Mouse (Mus musculus) forebrain, postnatal 0 days (tissue): Measurements from ENCODE around the gene Nrbp1. TPM values are rescaled to one million over a fixed set of nuclear protein-coding genes. Genes with fewer than 3 reads are reported as not detected.

Source experiments
- ATAC-seq: fragments of 200-750 bp; cut with Nextera tagmentation; 2 replicates; pipeline ENCODE4 v1.8.0; 2017; ENCODE audit warnings: mild to moderate bottlenecking, moderate library complexity
- DNase-seq: peaks from one replicate; pipeline ENCODE4 v3.0.0-alpha.2; 2015
- H3K27ac ChIP-seq: fragments of 300-500 bp; sonication (generic); 2 replicates; pipeline ENCODE4 v1.5.1; 2014; ENCODE audit warnings: low read depth, mild to moderate bottlenecking, antibody characterized with exemption, low read length, moderate library complexity, mixed read lengths
- H3K27me3 ChIP-seq: fragments of 300-500 bp; sonication (generic); 2 replicates; pipeline ENCODE4 v1.6.1; 2014; ENCODE audit warnings: mild to moderate bottlenecking, low read length, mixed read lengths; ENCODE audit not compliant: insufficient read depth
- H3K36me3 ChIP-seq: fragments of 300-500 bp; sonication (generic); 2 replicates; pipeline ENCODE4 v1.6.1; 2014; ENCODE audit warnings: mild to moderate bottlenecking, moderate library complexity; ENCODE audit not compliant: insufficient read depth
- H3K4me1 ChIP-seq: fragments of 300-500 bp; sonication (generic); 2 replicates; pipeline ENCODE4 v1.6.1; 2014; ENCODE audit warnings: antibody characterized with exemption; ENCODE audit not compliant: insufficient read depth
- H3K4me2 ChIP-seq: fragments of 300-500 bp; sonication (generic); 2 replicates; pipeline ENCODE4 v1.6.1; 2014; ENCODE audit warnings: low read depth, mild to moderate bottlenecking, moderate library complexity
- H3K4me3 ChIP-seq: fragments of 300-500 bp; sonication (generic); 2 replicates; pipeline ENCODE4 v1.5.1; 2014; ENCODE audit warnings: low read depth, low read length, mixed read lengths
- H3K9ac ChIP-seq: fragments of 300-500 bp; sonication (generic); 2 replicates; pipeline ENCODE4 v1.6.1; 2014; ENCODE audit warnings: mild to moderate bottlenecking
- H3K9me3 ChIP-seq: fragments of 300-500 bp; sonication (generic); 2 replicates; pipeline ENCODE4 v1.6.1; 2016; ENCODE audit warnings: low read length
- CTCF ChIP-seq: sonication (generic); IDR thresholded peaks from 2 replicates; pipeline ENCODE4 v1.5.1; 2016; ENCODE audit warnings: antibody characterized with exemption, control low read depth, low read depth
- WGBS: fragments of 180-500 bp; shearing (Covaris S2); extraction: QIAGEN DNeasy Blood & Tissue Kit; methylation state at CpG from one replicate; pipeline ENCODE4 v1.1.7; 2014; 5-methylcytosine and 5-hydroxymethylcytosine counted together
- polyA plus RNA-seq: library from polyadenylated mRNA; unstranded; fragments of >200 nt; fragmentation: Nextera tagmentation; extraction: Ambion mirVana; gene quantifications from 2 replicates; pipeline ENCODE4 v1.2.1, GENCODE M21; 2015
- total RNA-seq: library from RNA; depleted of rRNA; stranded (reverse); fragments of >200 nt; gene quantifications from 2 replicates; pipeline ENCODE4 v1.2.3, GENCODE M21; 2014

The Nrbp1 gene
- total and polyA plus RNA-seq, 2 experiments from 2014 or later, result 106 to 133 TPM

DNA sequence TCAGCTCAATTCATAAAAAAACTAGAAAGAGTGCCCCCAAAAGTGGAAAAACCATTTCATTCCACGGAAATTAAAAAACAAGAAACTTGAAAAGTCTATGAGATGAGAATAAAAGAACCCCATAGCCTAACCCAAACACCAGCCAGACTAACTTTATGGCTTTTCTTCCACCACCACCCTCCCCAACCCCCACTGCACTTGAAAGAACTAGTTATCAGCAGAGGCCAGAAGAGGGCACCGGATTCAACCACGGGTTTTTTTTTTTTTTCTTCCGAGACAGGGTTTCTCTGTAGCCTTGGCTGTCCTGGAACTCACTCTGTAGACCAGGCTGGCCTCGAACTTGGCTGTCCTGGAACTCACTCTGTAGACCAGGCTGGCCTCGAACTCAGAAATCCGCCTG lies 22.4 kb upstream of the Nrbp1 start:
- ATAC-seq, result no peak
- Histone ChIP-seq H3K4me3 (no peak overlapping the region), H3K36me3 (no peaks in the 10 kb centered on the region), H3K27ac (no peak overlapping the region), H3K4me2 (no peak overlapping the region), H3K9me3 (no peaks in the 10 kb centered on the region), H3K4me1 (peaks cover 4% of the 10 kb centered on the region; the same call in 1 of the 2 replicates), H3K9ac (no peak overlapping the region), H3K27me3 (no peaks in the 10 kb centered on the region)
- WGBS, result 74% methylated on average over 7 of the region's 7 CpGs
- DNase-seq, result no peak
- no peak for TF ChIP-seq CTCF

DNA sequence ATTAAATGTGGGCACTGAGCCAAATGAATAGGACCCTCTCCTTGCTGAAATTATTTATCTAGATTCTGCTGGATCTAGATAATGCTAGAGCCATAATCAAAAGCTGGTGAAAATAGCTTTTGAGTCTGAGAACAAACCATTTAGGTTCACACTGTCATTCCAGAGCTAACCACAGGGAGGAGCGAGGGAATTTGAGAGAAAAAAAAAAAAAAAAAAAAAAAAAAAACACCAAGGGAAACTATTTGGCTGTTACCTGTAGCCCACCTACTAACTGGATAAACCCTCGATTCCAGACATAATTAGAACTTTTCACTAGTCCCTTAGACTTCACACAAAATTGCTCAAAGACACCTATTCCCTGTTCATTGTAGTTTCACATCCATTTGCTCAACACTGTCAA lies 21.6 kb upstream of the Nrbp1 start:
- 0 out of 2 replicates have a peak overlapping the region, but pooled peaks have one; percentile 18 for H3K9ac ChIP-seq
- WGBS, result 3% methylated on average over 2 of the region's 2 CpGs
- peak overlapping the region; percentile 79 for H3K4me2 ChIP-seq
- peak; percentile 59 for DNase-seq
- H3K27ac ChIP-seq, result peak overlapping the region; percentile 36; the same call in 1 of the 2 replicates
- no peaks in the 10 kb centered on the region for H3K9me3 ChIP-seq
- H3K27me3 ChIP-seq, result no peaks in the 10 kb centered on the region
- H3K4me3 ChIP-seq, result peak overlapping the region; percentile 100
- no peak for ATAC-seq
- no peaks in the 10 kb centered on the region for H3K36me3 ChIP-seq
- peaks cover 4% of the 10 kb centered on the region; the same call in 1 of the 2 replicates for H3K4me1 ChIP-seq
- TF ChIP-seq CTCF, result peak; percentile 52

DNA sequence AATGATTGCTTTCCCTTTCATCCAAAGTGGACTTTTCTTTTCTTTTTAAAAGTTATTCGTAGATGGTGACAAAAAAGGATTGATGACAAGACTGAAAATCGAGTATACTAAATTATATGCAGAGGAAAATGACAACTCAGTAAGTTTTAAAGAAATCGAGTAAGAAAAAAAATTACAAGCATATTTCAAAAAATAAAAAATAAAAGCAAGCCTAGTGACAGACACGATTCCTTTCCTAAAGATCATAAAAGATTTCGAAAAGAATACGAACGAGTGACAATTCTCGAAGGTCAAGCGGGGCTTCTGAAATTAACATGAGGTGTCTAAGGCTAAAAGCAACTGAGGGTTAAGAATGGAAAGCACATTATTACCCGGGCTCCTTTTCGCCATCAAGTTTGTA lies 21.2 kb upstream of the Nrbp1 start:
- Histone ChIP-seq H3K4me3 (peak overlapping the region; percentile 100), H3K4me1 (peaks cover 4% of the 10 kb centered on the region; the same call in 1 of the 2 replicates), H3K36me3 (no peaks in the 10 kb centered on the region), H3K9me3 (no peaks in the 10 kb centered on the region), H3K9ac (peak overlapping the region; percentile 92), H3K27me3 (no peaks in the 10 kb centered on the region), H3K4me2 (peak overlapping the region; percentile 79), H3K27ac (peak overlapping the region; percentile 97)
- no peak for ATAC-seq
- DNase-seq, result no peak
- 2% methylated on average over 11 of the region's 11 CpGs for WGBS
- TF ChIP-seq CTCF, result no peak

DNA sequence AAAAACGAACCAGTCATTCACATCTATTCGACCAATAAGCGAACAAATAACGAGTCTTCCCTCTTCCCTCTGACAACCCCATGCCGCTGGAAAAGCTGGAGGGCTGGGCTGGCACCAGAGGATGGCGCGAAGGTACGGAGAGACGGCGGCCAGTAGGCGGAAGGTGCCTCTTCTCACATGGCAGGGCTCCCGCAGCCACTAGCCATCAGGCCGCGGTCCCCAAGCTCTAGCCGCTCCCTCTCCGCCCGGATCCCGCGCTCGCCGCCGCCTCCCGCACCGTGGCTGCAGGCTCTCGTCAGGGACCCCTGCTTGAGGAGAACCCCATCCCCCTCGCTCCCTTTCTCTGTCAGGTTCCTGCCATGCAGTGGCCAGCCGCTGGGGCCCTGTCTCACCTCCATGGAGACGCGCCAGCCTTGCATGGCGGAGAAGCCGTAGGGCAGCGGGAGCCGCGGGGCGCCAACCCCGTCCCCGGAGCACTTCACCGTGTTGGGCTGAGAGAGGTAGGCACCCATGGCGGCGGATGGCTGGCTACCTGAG lies 20.7 kb upstream of the Nrbp1 start:
- peak overlapping the region; percentile 97 for H3K27ac ChIP-seq
- no peaks in the 10 kb centered on the region for H3K9me3 ChIP-seq
- peak; percentile 20 for TF ChIP-seq CTCF
- DNase-seq, result no peak
- ATAC-seq, result peak; percentile 59
- peak overlapping the region; percentile 100 for H3K4me3 ChIP-seq
- H3K4me2 ChIP-seq, result peak overlapping the region; percentile 79
- no peaks in the 10 kb centered on the region for H3K36me3 ChIP-seq
- H3K9ac ChIP-seq, result peak overlapping the region; percentile 92
- H3K27me3 ChIP-seq, result no peaks in the 10 kb centered on the region
- WGBS, result under 1% methylated on average over 32 of the region's 40 CpGs
- peaks cover 4% of the 10 kb centered on the region; the same call in 1 of the 2 replicates for H3K4me1 ChIP-seq

DNA sequence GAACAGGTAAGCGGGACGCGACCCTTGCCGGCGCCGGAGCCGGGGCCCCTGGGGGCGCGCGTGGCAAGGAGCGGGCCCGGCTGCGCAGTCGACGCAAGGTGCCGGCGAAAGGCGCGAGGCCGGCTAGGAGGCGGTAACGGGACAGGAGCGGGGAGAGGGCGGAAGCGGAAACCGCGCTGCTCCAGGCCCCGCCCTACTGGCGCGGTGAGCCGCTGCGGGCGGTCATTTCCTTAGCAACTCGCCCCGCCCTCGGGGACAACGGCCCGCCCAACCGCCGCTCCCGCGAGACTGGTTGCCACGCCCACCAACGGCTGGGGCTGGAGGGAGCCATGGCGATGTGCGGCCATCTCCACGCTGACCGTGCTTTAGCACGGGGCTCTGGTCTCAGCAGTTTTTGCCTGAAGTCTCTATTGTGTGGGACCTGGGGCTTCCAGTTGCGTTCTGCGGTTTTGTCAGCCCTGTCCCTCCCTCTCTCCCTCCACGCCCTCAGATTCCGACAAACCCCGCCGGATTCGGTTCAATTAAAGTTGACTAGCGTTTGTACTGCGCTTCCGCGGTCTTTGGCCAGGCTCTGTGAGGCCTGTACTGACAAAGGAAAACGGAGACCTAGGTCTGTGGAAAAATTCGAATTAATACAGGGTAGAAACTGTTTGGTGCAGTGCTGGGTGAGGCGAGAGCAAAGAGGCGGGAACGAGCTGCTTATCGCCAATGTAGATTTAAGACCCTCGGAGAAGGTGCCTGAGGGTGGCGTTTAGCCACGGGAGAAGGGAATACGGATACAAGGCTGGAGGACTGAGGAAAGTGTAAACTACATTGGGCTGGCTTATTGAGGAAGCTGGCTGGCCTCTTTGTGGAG lies 20.0 kb upstream of the Nrbp1 start, which contains the start of gene Ppm1g:
TSS of gene Ppm1g (minus strand) at position 240 of the 856 bp plus-strand sequence.
- DNase-seq (peak; percentile 98), ATAC-seq (peak; percentile 93)
- H3K4me2 ChIP-seq, result peak within 1 kb of the TSS; percentile 79
- H3K27me3 ChIP-seq, result no peaks in the 10 kb centered on the region
- peak within 1 kb of the TSS; percentile 97 for H3K27ac ChIP-seq
- H3K9me3 ChIP-seq, result no peaks in the 10 kb centered on the region
- H3K4me1 ChIP-seq, result peaks cover 4% of the 10 kb centered on the region; the same call in 1 of the 2 replicates
- peak; percentile 1; the same call in 1 of the 2 replicates for TF ChIP-seq CTCF
- WGBS, result under 1% methylated on average over 69 of the region's 70 CpGs
- peak within 1 kb of the TSS; percentile 92 for H3K9ac ChIP-seq
- peak within 1 kb of the TSS; percentile 100 for H3K4me3 ChIP-seq
- no peaks in the 10 kb centered on the region for H3K36me3 ChIP-seq

DNA sequence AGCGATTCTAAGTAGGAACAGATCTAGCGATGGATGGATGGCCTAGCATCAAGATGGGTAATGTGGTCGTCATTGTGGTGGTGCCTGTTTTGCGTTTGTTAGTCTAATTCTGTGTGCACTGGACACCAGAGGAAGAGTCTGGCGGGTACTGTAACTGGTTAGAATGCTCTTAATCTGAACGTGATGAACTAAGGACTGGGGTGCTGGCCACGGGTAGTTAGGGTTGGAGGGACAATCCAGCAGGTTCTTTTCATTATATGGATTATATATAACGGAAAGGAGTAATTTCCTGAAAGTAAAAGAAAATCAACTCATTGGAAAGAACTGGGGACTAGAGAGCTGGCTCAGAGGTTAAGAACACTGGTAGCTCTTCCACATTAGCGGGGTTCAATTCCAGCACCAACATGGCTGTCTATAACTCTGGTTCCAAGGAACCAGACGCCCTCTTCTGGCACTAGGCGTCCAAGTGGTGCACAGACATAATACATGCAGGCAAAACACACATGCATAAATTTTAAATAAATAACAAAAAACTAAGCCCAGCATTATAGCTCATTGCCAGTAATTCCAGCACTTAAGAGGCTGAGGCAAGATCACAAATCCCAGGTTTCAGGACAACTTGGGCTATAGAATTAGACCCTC lies 19.2 kb upstream of the Nrbp1 start:
- DNase-seq, result peak; percentile 79
- peak overlapping the region; percentile 92 for H3K9ac ChIP-seq
- ATAC-seq, result peak; percentile 58
- peak overlapping the region; percentile 79 for H3K4me2 ChIP-seq
- peak overlapping the region; percentile 100 for H3K4me3 ChIP-seq
- H3K9me3 ChIP-seq, result no peaks in the 10 kb centered on the region
- peak overlapping the region; percentile 97 for H3K27ac ChIP-seq
- H3K27me3 ChIP-seq, result no peaks in the 10 kb centered on the region
- H3K4me1 ChIP-seq, result peaks cover 4% of the 10 kb centered on the region; the same call in 1 of the 2 replicates
- WGBS, result 11% methylated on average over 11 of the region's 11 CpGs
- peak; percentile 70 for TF ChIP-seq CTCF
- H3K36me3 ChIP-seq, result no peaks in the 10 kb centered on the region
